Mouse (Mus musculus): ENCODE measurements around the gene Gm16485.

DNA sequence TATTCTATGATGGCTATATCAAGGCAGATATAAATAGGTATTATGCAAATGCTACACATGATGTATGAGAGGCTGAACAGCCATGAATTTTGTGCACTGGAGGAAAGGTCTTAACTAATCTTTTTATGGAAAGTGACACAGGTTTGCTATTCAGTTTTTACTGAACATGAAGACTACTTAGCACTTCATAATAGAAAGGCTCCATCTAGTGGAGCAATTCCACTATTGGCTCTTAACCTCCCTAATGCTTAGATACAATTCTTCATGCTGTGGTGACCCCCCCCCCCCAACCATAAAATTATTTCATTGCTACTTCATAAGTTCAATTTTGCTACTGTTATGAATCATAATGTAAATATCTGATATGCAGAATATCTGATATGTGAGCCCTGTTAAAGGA, 29.6 kb downstream of the Gm16485 start:
- TF ChIP-seq CTCF (IDR thresholded peaks at IDR 0.05; ENCODE audit: low read depth, low read length) (no peak), POLR2A (IDR thresholded peaks at IDR 0.05; ENCODE audit: borderline replicate concordance, low read depth, low read length) (no peak)
